Mouse (Mus musculus): ENCODE data around the gene Agap1. TPM values are rescaled to one million over a fixed set of nuclear protein-coding genes. Genes with fewer than 3 reads are reported as not detected.

The Agap1 gene
- polyA plus RNA-seq, 1 experiment = 30.0 TPM

GRCm38 (mm10) chr1:89650557-89650956 is 196.0 kb downstream of the Agap1 start:
- TF ChIP-seq CTCF (IDR thresholded peaks at IDR 0.05; ENCODE audit: insufficient read depth, low read depth, low read length) (no peak), POLR2A (IDR thresholded peaks at IDR 0.05; ENCODE audit: insufficient read depth, low read depth, low read length) (no peak)
- no peak overlapping the region for H3K27ac ChIP-seq (ENCODE audit: insufficient read depth, low read depth, low read length)
- H3K4me3 ChIP-seq (ENCODE audit: insufficient read depth, low read depth, low read length) = no peak overlapping the region
- WGBS = 75% methylated on average over 7 of the region's 7 CpGs
- H3K4me1 ChIP-seq (ENCODE audit: control insufficient read depth, insufficient read depth, low read length) = no peaks in the 10 kb centered on the region

GRCm38 (mm10) chr1:89656167-89656566 is 201.6 kb downstream of the Agap1 start:
- H3K4me1 ChIP-seq (ENCODE audit: control insufficient read depth, insufficient read depth, low read length) = no peaks in the 10 kb centered on the region
- WGBS = 95% methylated on average over 3 of the region's 3 CpGs
- H3K27ac ChIP-seq (ENCODE audit: insufficient read depth, low read depth, low read length) = no peak overlapping the region
- TF ChIP-seq POLR2A (IDR thresholded peaks at IDR 0.05; ENCODE audit: insufficient read depth, low read depth, low read length) (no peak), CTCF (IDR thresholded peaks at IDR 0.05; ENCODE audit: insufficient read depth, low read depth, low read length) (no peak)
- H3K4me3 ChIP-seq (ENCODE audit: insufficient read depth, low read depth, low read length) = no peak overlapping the region

GRCm38 (mm10) chr1:89656643-89657321 is 202.2 kb downstream of the Agap1 start:
- Histone ChIP-seq H3K4me3 (ENCODE audit: insufficient read depth, low read depth, low read length) (no peak overlapping the region), H3K4me1 (ENCODE audit: control insufficient read depth, insufficient read depth, low read length) (no peaks in the 10 kb centered on the region), H3K27ac (ENCODE audit: insufficient read depth, low read depth, low read length) (no peak overlapping the region)
- TF ChIP-seq CTCF (IDR thresholded peaks at IDR 0.05; ENCODE audit: insufficient read depth, low read depth, low read length) (no peak), POLR2A (IDR thresholded peaks at IDR 0.05; ENCODE audit: insufficient read depth, low read depth, low read length) (no peak)
- WGBS = 72% methylated on average over 11 of the region's 11 CpGs

- H3K27ac ChIP-seq (ENCODE audit: insufficient read depth, low read depth, low read length) = no peak overlapping the region
- 92% methylated on average over 4 of the region's 4 CpGs for WGBS
Observed at GRCm38 (mm10) chr1:89660804-89661203, 206.2 kb downstream of the Agap1 start.

GRCm38 (mm10) chr1:89666154-89666553 is 211.5 kb downstream of the Agap1 start:
- Histone ChIP-seq H3K4me1 (ENCODE audit: control insufficient read depth, insufficient read depth, low read length) (no peaks in the 10 kb centered on the region), H3K27ac (ENCODE audit: insufficient read depth, low read depth, low read length) (no peak overlapping the region), H3K4me3 (ENCODE audit: insufficient read depth, low read depth, low read length) (no peak overlapping the region)
- WGBS = 95% methylated on average over 5 of the region's 5 CpGs
- TF ChIP-seq CTCF (IDR thresholded peaks at IDR 0.05; ENCODE audit: insufficient read depth, low read depth, low read length) (no peak), POLR2A (IDR thresholded peaks at IDR 0.05; ENCODE audit: insufficient read depth, low read depth, low read length) (no peak)

More at GRCm38 (mm10) chr1:89660804-89661203, 206.2 kb downstream of the Agap1 start:
- H3K4me1 ChIP-seq (ENCODE audit: control insufficient read depth, insufficient read depth, low read length) = no peaks in the 10 kb centered on the region
- TF ChIP-seq POLR2A (IDR thresholded peaks at IDR 0.05; ENCODE audit: insufficient read depth, low read depth, low read length) (no peak), CTCF (IDR thresholded peaks at IDR 0.05; ENCODE audit: insufficient read depth, low read depth, low read length) (no peak)
- H3K4me3 ChIP-seq (ENCODE audit: insufficient read depth, low read depth, low read length) = no peak overlapping the region

- H3K4me3 ChIP-seq (ENCODE audit: insufficient read depth, low read depth, low read length) = no peak overlapping the region
- TF ChIP-seq POLR2A (IDR thresholded peaks at IDR 0.05; ENCODE audit: insufficient read depth, low read depth, low read length) (no peak), CTCF (IDR thresholded peaks at IDR 0.05; ENCODE audit: insufficient read depth, low read depth, low read length) (no peak)
- H3K27ac ChIP-seq (ENCODE audit: insufficient read depth, low read depth, low read length) = no peak overlapping the region
- 86% methylated on average over 7 of the region's 7 CpGs for WGBS
- no peaks in the 10 kb centered on the region for H3K4me1 ChIP-seq (ENCODE audit: control insufficient read depth, insufficient read depth, low read length)
Observed at GRCm38 (mm10) chr1:89667387-89667786, 212.8 kb downstream of the Agap1 start.

GRCm38 (mm10) chr1:89668635-89669034 is 214.0 kb downstream of the Agap1 start:
- Histone ChIP-seq H3K27ac (ENCODE audit: insufficient read depth, low read depth, low read length) (no peak overlapping the region), H3K4me1 (ENCODE audit: control insufficient read depth, insufficient read depth, low read length) (no peaks in the 10 kb centered on the region), H3K4me3 (ENCODE audit: insufficient read depth, low read depth, low read length) (no peak overlapping the region)
- no peak for TF ChIP-seq CTCF (IDR thresholded peaks at IDR 0.05; ENCODE audit: insufficient read depth, low read depth, low read length)
- no peak for TF ChIP-seq POLR2A (IDR thresholded peaks at IDR 0.05; ENCODE audit: insufficient read depth, low read depth, low read length)
- 92% methylated on average over 9 of the region's 9 CpGs for WGBS

GRCm38 (mm10) chr1:89671110-89671787 is 216.6 kb downstream of the Agap1 start:
- Histone ChIP-seq H3K4me1 (ENCODE audit: control insufficient read depth, insufficient read depth, low read length) (no peaks in the 10 kb centered on the region), H3K4me3 (ENCODE audit: insufficient read depth, low read depth, low read length) (no peak overlapping the region), H3K27ac (ENCODE audit: insufficient read depth, low read depth, low read length) (no peak overlapping the region)
- 84% methylated on average over 26 of the region's 26 CpGs for WGBS
- TF ChIP-seq CTCF (IDR thresholded peaks at IDR 0.05; ENCODE audit: insufficient read depth, low read depth, low read length) = no peak
- no peak for TF ChIP-seq POLR2A (IDR thresholded peaks at IDR 0.05; ENCODE audit: insufficient read depth, low read depth, low read length)

GRCm38 (mm10) chr1:89673071-89673470 is 218.5 kb downstream of the Agap1 start:
- Histone ChIP-seq H3K4me3 (ENCODE audit: insufficient read depth, low read depth, low read length) (no peak overlapping the region), H3K4me1 (ENCODE audit: control insufficient read depth, insufficient read depth, low read length) (no peaks in the 10 kb centered on the region), H3K27ac (ENCODE audit: insufficient read depth, low read depth, low read length) (no peak overlapping the region)
- TF ChIP-seq POLR2A (IDR thresholded peaks at IDR 0.05; ENCODE audit: insufficient read depth, low read depth, low read length) (no peak), CTCF (IDR thresholded peaks at IDR 0.05; ENCODE audit: insufficient read depth, low read depth, low read length) (no peak)
- WGBS = 96% methylated on average over 6 of the region's 6 CpGs
